Mouse (Mus musculus) left cerebral cortex, adult 8-10 months (tissue): ENCODE data around the gene Abhd4. TPM values are rescaled to one million over a fixed set of nuclear protein-coding genes. Genes with fewer than 3 reads are reported as not detected.
A peak's percentile ranks its signal among the peaks of the same experiment; 100 is the strongest.

Source experiments
- DNase-seq, 2 experiments: peaks; one replicate each; pipeline ENCODE4 v3.0.0; 2022; ENCODE audit warnings: low spot score in 2 of 2
- total RNA-seq, 4 experiments: library from RNA; stranded (reverse); gene quantifications; 2 replicates each; pipeline ENCODE4 v1.2.4; 2022

The Abhd4 gene
- total RNA-seq, 4 experiments from 2014 or later: 53.6 to 66.2 (median 59.0) TPM

DNA sequence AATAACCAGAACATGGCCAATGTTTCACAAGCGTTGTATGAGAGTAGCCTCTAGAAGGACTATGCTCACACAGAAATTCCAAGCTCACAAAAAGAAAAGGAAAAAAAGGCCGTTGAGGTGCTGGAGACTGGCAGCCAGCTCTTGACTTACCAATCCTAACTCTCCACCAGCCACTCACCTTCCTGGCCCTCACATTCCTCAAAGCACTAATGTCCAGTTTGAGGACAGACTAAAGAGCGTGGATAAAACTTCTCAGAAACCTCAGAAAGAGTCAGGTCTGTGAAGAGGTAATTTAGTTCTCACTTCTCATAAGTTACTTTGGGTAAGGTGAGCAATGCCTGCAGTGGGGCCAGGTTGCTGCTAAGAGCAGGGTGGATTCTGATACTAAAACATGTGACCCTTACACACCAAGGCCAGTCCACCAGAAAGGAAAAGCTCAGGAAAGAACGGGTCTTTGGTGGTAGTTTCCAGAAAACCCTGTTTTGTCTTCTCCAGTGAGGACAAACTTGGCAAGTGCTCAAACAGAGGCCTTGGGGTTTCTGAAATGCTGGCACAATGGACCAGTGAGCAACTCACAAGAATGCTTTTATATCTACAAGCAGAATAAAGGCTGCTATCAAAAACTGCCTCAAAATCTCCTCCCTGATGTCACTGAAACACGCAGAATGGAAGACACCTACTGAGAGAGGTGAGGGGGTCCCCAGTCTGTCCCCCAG is 18.0 kb upstream of the Abhd4 start:
- no peak for DNase-seq

DNA sequence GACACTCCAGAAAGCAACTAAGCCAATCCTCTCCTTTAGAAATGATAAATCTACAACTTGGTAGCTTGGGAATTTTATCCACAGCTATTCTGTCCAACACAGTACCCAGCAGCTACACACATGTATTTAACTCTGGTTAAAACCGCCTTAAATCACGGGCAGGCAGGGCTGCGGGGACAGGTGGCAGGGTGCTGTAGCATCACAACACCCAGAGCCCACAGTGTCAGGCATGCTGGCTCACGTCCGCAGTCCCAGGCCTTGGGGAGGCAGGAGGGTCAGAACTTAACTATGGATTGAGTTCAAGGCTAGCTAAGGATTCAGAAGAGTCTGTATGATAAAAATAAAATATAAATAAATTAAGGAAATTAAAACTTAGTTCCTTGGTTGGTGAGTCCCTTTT is 17.1 kb upstream of the Abhd4 start:
- no peak for DNase-seq

DNA sequence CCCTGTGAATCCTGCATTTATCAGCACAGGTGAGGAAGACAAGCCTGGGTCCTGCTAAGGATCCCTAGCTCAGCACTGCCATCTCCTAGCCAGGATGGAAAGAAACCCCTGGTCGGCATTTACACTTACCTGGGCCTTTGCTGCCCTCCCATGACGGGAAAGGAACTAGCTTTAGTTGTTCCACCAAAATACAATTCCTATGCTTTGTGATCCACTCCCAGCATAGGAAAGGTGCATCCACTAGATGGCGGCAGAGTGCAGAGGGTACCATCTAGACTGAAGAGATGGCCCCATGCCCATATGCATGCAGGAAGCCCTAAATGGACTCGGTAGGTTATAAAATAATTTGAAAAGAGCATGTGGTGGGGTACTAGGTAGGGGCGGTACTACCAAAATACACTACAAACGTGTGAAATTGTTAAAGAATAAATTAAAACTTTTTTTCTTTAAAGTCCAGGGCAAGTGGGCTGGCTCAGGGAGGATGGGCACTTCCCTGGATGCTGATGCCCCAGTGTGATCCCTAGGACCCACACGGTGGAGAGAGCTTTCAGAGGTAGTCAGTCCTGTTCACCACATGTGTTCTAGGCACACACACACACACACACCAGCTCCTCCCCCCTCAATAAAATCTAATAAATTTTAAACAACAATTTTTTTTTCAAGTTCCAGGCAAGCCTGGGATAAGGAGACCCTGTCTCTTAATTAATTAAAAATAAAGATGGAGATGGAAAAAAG is 14.8 kb upstream of the Abhd4 start:
- DNase-seq: peak in 1 of 2 experiments; percentile 61

DNA sequence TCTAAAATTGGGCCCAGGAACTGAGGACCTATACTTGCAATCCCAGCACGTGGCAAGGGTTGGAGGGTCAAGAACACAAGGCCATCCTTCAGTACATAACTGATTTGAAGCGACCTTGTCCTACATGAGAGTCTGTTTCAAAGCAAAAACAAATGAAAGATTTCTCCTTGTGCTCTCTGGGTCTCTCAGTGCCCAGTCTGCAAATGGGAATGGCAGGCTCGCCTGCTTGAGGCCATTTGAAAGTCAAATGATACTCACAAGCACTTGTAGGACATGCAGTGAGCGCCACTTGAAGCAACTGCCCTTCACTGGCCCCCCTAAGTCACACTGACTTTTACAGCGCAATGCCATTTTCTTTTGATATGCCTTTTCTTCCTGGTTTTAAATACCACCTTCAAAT is 13.4 kb upstream of the Abhd4 start:
- DNase-seq: no peak

DNA sequence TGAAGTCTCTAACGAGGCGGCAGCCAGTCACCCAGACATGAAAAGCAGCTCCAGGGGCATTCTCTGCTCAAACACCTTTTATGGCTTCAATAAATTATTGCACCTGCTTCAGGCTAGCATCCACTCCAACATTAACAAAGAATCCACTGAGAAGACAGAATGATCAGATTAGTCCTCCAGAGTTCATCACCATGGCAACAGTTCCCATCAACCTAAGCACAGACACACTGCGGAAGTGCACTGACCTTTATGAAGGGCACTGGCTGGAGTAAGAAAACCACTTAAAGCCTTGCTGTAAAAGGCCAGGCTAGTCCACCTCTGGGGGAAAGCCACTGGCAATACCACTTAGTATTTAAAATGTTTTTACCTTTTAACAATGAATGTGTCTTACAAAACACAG is 9.8 kb upstream of the Abhd4 start:
- DNase-seq: no peak

DNA sequence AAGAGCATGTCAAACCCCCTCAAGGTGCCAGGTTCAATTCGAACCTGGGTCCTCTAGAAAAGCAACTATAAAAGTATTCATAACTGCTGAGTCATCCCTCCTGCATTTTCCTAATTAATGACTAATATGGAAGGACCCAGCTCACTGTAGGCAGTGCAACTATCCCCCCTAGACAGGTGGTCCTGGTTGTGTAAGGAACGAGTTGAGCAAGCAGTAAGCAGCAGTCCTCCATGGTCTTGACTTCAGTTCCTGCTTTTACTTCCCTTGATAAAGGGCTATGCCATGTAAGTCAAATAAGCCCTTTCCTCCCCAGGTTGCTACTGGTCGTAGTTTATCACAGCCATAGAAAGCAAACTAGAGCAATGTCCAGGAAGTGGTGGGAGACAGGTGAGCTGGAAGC is 7.8 kb upstream of the Abhd4 start:
- no peak for DNase-seq

DNA sequence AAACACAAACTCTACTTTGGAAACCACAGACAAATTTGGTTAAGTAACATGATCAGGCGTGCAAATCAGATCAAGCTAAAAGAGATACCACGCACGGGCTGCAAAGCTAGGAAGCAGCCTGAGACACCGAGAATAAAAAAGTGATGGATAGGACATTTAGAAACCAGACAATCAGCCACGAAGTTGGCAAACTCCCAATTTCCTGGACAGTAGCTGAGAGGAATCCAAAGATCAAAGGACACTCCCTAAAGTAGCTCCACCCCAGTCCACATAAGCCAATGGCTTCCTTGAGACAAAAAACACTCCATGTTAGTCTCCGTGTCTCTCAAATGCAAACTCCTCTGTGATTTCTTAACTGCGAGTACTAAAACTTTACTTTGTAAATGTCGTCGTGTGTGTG is 4.7 kb upstream of the Abhd4 start:
- no peak for DNase-seq

DNA sequence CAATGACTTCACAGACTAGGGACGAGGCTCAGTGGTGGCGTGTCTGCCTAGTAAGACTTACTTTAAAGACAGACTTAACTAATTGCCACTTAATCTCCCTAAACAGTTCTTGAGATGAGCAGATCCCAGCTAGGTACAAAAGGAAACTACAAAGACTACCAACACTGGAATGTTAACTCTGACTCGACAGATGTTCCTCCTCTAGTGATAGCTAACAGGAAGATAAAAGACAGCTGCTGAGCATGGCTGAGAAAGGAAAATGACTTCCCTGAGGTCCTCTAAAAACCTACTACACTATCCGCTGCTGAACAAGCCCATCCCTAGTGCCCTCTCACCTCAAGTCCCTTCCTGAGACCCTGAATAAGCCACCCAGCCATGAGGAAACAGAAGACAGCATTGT is 3.9 kb upstream of the Abhd4 start:
- DNase-seq: no peak

DNA sequence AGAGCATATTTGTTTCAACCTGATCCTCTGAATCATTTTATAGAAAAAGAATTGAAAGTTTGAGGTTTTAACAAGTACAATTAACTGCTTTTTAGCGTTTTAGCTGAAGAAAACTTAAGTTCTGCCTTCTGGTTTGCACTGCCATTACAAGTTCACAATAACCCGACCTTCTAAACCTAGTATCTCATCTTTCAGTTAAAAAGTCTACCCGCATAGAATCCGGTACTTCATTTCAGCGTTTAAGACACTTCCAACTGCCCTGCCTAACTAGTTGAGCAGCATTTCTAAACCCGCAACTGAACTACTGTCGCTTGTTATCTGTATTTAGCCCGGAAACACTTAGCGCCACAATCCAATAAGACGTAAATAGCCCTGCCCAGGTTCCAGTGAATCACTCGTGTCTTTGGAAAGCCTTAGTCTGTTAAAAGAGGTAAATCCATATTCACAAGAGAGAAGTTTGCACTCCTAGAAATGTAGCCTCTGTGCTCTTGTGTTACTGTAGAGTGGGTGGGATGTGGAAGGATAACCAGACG is 748 bp downstream of the Abhd4 start:
- DNase-seq: no peak

DNA sequence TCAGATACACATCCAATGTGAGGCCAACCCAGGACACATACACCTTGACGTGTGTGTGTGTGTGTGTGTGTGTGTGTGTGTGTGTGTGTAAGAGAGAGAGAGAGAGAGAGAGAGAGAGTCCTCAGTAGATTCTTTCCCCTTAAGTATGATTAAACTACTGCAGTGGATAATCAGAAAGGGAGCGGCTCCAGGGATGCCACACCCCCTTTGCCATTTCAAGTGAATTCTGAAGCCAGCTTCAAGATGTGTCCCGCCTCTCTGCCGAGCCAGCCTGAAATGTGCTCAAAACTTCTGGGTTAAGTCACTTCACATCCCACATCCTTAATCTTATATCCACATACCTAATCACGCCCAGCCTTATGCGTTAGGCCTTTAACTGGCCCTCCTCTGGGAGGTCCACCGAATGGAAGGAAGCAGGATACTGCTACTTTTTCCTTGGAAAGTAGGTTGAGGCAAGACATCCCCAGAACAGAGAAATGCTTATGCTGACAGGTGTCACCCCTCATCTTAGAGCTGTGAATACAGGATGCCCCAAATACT is 4.2 kb downstream of the Abhd4 start:
- no peak for DNase-seq

DNA sequence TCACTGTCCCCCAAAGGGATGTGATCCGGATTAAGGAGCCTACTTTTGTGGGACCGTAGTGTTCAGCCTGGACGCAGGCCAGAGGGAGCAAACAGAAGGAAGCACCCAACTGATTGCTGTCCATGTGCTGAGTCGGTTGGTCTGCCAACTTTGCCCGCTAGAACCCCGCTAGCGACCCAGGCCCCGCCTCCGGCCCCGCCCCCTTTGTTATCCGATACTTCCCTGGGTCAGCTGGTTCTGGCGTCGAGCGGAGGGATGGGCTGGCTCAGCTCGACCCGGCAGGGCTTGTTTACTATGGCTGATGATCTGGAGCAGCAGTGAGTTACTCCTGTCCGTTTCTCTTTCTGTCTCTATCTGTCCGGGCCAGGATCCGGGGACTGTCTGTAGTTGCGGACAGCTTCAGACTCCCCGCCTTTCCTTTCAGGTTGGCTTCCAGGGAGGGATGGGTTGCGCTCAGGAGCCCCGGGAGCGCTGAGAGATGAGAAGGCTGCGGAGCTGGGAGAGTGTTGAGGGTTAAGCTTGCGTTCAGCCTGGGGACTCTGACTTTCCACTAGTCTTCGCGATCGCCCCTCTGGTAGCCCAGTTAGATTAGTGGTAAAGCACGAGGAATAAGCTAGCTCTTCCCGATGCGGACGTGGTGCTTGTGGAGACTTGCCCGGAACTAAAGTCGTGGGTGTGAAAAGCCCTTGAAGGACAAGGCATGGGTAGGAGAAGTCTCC is 5.2 kb downstream of the Abhd4 start:
- peak; percentile 65 to 76 for DNase-seq

DNA sequence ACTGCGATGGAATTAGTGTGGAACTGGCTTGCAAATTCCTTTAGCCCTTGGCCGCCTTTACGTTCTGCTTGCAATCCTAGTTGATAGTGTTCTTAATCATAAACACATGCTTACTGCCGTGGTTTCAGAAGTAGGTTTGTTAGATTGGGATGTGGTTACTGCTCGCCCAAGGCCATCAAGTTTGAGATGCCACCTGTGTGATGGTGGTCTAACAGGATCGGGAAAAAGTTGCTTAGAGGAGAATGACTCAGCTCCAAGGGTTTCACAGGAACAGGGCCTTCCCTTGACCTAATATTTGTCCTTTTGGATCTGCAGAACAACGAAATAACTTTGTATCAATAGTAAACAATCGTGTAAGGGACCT is 5.7 kb downstream of the Abhd4 start:
- DNase-seq: no peak

DNA sequence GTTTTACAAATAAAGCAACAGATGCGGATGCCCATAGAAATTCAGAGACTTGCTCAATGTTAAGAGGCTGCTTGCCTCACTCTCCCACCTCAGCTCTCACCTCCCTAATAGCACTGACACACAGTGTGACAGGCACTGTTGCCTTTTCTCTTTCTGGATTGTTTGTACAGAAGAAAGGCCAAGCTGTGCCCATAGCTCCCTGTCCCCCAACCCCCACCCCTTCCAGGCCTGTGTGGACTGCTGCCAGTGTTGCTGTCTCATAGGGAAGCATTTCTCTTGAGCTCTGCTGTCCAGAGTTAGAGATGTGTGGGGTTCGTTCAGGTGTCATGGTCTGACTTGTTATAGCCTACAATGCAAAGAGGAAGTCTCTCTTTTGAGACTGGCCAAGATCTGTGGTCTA is 6.2 kb downstream of the Abhd4 start:
- DNase-seq: no peak

DNA sequence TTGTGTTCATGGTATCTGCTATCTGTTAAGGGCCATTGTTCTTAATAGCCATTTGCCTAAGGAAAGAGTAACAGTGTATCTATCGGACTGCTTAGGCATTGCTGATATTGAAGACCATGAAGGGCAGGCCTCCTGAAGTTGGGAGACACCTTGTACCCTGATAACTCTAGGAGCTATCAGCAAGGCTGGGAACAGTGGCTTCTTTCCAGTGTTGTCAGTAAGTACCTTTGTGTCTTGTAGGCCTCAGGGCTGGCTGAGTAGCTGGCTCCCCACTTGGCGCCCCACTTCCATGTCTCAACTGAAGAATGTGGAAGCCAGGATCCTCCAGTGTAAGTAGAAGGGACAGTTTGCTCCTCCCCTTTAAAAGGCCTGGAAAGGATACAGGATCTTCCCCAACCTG is 7.4 kb downstream of the Abhd4 start:
- no peak for DNase-seq

DNA sequence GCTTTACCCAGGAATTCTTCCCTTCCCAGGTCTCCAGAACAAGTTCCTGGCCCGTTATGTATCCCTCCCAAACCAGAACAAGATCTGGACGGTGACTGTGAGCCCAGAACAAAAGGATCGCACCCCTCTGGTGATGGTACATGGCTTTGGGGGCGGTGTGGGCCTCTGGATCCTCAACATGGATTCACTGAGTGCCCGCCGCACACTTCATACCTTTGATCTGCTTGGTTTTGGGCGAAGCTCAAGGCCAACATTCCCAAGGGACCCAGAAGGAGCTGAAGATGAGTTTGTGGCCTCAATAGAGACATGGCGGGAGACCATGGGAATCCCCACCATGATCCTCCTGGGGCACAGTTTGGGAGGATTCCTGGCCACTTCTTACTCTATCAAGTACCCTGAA is 8.6 kb downstream of the Abhd4 start:
- no peak for DNase-seq

DNA sequence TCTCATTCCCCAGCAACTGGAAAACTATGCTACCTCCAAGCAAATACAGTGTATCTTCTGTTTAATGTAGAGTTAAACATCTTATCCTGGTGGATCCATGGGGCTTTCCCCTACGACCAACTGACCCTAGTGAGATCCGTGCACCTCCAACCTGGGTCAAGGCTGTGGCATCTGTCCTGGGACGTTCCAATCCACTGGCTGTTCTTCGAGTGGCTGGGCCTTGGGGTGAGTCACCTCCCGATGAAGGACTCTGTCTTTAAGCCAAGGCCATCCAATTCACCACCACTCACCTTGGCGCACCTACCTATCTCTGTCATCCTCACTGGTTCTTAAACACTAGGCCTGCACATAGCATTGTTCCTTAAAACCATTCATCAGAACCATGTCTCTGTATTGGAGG is 9.1 kb downstream of the Abhd4 start:
- no peak for DNase-seq

DNA sequence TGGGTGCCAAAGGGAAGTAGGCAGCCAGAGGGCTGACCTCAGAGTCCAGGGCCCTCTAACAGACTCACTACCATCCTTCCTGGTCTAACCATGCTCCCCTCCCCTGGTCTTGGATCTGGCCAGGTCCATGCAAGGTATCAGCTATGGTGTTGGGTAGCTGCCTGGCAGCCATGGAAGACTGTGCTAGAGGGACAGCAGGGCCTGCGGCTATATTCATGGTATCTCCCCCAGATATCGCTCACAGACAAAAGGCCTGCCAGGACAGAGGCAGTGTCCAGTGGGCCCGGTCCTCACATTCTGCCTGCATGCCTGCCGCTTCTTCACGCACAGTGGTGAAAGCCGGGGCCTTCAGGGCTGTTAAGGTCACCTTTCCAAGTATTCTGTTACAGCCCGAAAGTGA is 10.2 kb downstream of the Abhd4 start:
- DNase-seq: no peak

DNA sequence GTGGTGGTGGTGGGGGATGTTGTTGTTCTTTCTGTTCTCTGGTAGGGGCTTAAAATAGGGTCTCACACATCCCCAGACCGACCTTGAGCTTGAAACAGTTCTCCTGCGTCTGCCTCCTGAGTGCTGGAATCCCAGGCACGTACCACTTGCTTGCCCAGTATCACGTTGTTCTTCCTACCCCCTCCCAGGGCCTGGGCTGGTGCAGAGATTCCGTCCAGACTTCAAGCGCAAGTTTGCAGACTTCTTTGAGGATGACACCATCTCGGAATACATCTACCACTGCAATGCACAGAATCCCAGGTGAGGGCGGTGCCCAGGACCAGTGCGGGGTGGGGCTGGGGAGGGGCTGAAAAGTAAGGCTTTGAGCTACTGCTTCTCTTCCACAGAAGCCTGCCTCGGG is 11.1 kb downstream of the Abhd4 start:
- DNase-seq: no peak

DNA sequence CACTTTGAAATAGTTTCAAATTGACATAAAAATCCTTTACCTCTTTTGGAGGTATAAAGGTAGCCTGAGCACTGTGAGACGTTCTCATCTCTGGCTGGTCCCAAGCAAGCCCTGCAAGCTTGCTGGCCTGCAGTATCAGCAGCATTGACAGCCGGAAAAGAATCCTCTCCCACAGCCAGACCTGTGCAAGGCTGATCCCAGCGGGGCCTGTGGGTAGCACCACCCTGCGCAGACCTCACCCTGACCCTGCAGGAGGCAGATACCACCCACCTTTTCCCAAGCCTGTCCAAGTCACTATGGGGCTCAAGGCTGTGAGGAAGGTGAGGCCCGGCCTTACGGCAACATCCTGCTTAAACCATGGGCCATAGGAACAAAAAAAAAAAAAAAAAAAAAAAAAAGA is 12.0 kb downstream of the Abhd4 start:
- DNase-seq: no peak

DNA sequence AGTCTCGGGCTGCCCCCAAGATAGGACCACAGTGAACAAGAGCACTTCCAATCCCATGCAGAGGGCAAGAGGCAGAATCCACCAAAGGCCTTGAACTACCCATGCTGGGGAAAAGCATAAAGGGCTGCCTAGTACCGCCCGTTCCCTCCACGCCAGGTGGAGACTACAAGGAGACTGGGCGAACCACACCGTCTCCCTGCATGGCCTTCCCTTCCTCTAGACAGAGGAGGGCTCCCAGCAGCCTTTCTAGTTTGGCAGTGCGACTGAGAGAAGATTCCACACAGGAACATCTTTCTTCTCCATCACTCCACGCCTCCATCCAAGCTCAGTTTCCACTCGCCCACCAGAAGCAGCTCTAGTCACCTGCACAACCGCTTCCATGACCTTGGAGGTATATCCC is 14.0 kb downstream of the Abhd4 start:
- no peak for DNase-seq

DNA sequence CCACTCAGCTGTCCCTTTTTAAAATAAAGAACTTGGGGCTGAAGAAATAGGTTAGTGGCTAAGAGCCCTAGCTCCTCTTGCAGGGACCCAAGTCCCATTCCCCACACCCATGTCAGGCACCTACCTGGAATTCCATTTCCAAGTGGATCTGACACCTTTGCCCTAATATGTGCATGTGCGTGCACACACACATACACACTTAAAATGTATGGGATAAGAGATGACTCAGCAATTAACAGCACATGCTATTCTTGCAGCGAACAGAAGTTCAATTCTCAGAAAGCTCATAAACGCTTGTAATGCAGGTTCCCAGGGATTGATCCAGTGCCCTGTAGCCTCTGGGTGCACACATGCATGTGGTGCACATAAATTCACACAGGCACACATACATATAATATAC is 15.6 kb downstream of the Abhd4 start:
- no peak for DNase-seq

DNA sequence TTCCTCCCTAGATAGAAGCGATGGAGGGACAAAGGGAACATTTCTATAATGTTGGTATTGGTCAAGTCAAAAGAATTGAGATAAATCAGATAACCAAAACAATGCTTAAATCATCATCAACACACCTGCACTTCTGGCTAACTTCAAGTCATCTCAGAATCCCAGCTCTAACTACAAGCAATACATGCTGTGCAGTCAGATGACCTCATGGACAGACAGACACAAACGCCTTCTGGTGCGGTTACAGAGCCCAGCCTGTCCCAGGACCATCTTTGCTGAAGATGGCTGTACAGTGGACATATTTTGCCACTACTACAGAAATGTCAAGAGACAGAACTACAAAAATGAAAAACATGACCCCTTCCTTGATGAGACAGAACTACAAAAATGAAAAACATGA is 16.4 kb downstream of the Abhd4 start:
- DNase-seq: no peak
